30 mouse cellular contexts compared by ENCODE assay signal in genomic region chr12:46945707-46946106, GRCm38 (mm10).
"Had no signal": no experiment of that assay in that cellular context is flagged by ENCODE, and none has a peak within 500 bp of the region (broad histone marks: within the 10 kb centered on the region; RNA-seq: fewer than 3 reads in every experiment).

No protein-coding gene starts in this region.

- H3K4me1 ChIP-seq: limb, embryonic 10.5 days; limb, embryonic 12.5 days; limb, embryonic 13.5 days; limb, embryonic 15.5 days; liver, embryonic 12.5 days; liver, embryonic 13.5 days; liver, embryonic 15.5 days; lung, embryonic 15.5 days; megakaryocyte, embryonic 14.5 days; midbrain, embryonic 10.5 days; midbrain, embryonic 12.5 days; midbrain, embryonic 13.5 days; midbrain, embryonic 15.5 days; neural tube, embryonic 12.5 days had no signal

- H3K27ac ChIP-seq: limb, embryonic 10.5 days; limb, embryonic 12.5 days; limb, embryonic 13.5 days; limb, embryonic 15.5 days; liver, embryonic 12.5 days; liver, embryonic 13.5 days; liver, embryonic 14.5 days; liver, embryonic 15.5 days; lung, embryonic 15.5 days; macrophage; midbrain, embryonic 10.5 days; midbrain, embryonic 12.5 days; midbrain, embryonic 13.5 days; midbrain, embryonic 15.5 days; neural tube, embryonic 12.5 days had no signal

- H3K9ac ChIP-seq: limb, embryonic 12.5 days; limb, embryonic 13.5 days; limb, embryonic 15.5 days; liver, embryonic 12.5 days; liver, embryonic 13.5 days; liver, embryonic 14.5 days; liver, embryonic 15.5 days; liver, postnatal 0 days; lung, embryonic 14.5 days; lung, embryonic 15.5 days; midbrain, embryonic 12.5 days; midbrain, embryonic 13.5 days; midbrain, embryonic 15.5 days; neural tube, embryonic 12.5 days had no signal

- H3K9me3 ChIP-seq: limb, embryonic 10.5 days; limb, embryonic 12.5 days; limb, embryonic 13.5 days; limb, embryonic 15.5 days; liver, embryonic 12.5 days; liver, embryonic 13.5 days; liver, embryonic 15.5 days; lung, embryonic 15.5 days; megakaryocyte, embryonic 14.5 days; midbrain, embryonic 10.5 days; midbrain, embryonic 12.5 days; midbrain, embryonic 13.5 days; midbrain, embryonic 15.5 days; neural tube, embryonic 12.5 days had no signal

- DNase-seq: left cerebral cortex, postnatal 4 days; liver; liver, embryonic 13.5 days; liver, postnatal 0 days; lung, adult 18-20 months; lung, adult 2 months; lung, embryonic 14.5 days; lung, postnatal 10 days; lung, postnatal 14 days; lung, postnatal 36 days; lung, postnatal 4 days; midbrain, embryonic 14.5 days had no signal

- H3K4me3 ChIP-seq: limb, embryonic 10.5 days; limb, embryonic 12.5 days; limb, embryonic 13.5 days; limb, embryonic 15.5 days; liver, embryonic 12.5 days; liver, embryonic 13.5 days; liver, embryonic 15.5 days; lung, embryonic 15.5 days; megakaryocyte, embryonic 14.5 days; midbrain, embryonic 10.5 days; midbrain, embryonic 12.5 days; midbrain, embryonic 13.5 days; midbrain, embryonic 15.5 days; myocyte; neural tube, embryonic 12.5 days had no signal

- ATAC-seq: liver, embryonic 12.5 days; liver, postnatal 0 days; lung, postnatal 0 days; midbrain, embryonic 13.5 days; midbrain, embryonic 15.5 days; midbrain, embryonic 16.5 days had no signal

- H3K27me3 ChIP-seq: limb, embryonic 12.5 days; limb, embryonic 13.5 days; limb, embryonic 15.5 days; liver, embryonic 12.5 days; liver, embryonic 13.5 days; liver, embryonic 15.5 days; lung, embryonic 15.5 days; megakaryocyte, embryonic 14.5 days; midbrain, embryonic 12.5 days; midbrain, embryonic 13.5 days; midbrain, embryonic 15.5 days; neural tube, embryonic 12.5 days had no signal

- H3K36me3 ChIP-seq: limb, embryonic 10.5 days; limb, embryonic 12.5 days; limb, embryonic 13.5 days; limb, embryonic 15.5 days; liver, embryonic 12.5 days; liver, embryonic 13.5 days; liver, embryonic 15.5 days; lung, embryonic 15.5 days; midbrain, embryonic 10.5 days; midbrain, embryonic 12.5 days; midbrain, embryonic 13.5 days; midbrain, embryonic 15.5 days; neural tube, embryonic 12.5 days had no signal
